Mouse (Mus musculus): Measurements from ENCODE around the gene Tenm2.

The Tenm2 gene

DNA sequence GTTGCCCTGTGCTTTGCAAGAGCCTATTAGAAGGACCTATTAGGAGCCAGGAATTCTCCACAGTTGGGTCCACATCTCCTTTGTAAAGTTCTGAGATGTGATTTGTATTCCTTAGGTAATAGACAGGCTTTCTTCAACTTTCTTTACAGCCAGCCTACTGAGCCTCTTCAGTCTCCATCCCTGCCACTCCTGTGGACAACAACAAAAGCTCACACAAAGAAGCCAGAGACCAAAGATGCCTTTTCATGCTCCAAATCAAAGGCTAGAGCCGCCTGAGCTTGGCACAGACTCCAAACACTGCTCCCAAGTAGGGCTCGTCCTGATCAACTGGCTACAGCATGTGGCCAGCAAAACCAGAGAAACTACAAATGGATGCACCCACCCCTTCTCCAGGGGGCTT, 333.5 kb downstream of the Tenm2 start:
- DNase-seq (ENCODE audit: low spot score in 2 of 2): no peak

DNA sequence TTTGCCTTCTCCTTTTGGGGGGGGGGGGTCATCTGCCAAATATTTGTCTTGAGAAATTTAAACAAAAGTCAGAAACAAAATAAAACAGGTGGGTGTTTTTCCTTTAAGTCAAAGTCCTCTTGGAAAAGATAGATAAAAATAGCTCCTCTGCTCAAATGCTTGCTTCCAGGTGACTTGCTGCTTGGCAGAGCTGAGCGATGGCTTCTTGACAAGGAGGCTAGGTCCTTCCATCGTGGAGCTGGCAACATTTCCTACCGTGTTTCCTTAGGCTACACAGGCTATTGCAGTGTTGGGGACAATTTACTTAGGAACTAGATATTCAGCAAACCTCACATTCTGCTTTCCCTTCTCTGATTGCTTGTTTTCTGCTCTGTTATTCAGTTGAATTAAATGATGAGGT, 342.7 kb downstream of the Tenm2 start:
- no peak for DNase-seq (ENCODE audit: low spot score in 2 of 2)

DNA sequence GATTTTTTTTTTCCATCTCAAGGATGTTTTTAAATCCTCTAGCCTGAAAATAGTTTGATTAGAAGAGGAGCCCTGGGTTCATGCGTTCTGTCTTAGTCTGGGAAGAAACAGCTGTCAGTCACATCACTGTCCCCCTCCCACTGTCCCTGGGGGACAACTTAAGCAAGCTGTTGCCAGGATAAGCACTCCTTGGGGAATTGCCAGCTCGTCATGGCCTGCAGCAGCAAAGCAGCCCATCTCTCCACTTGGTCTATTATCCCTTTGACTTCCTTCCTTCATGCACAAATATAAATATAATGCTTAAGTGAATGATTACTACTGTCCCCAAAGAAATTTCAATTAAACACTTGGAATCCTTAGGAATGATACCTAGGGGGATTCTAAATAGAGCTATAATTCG, 344.7 kb downstream of the Tenm2 start:
- no peak for DNase-seq (ENCODE audit: low spot score in 2 of 2)

DNA sequence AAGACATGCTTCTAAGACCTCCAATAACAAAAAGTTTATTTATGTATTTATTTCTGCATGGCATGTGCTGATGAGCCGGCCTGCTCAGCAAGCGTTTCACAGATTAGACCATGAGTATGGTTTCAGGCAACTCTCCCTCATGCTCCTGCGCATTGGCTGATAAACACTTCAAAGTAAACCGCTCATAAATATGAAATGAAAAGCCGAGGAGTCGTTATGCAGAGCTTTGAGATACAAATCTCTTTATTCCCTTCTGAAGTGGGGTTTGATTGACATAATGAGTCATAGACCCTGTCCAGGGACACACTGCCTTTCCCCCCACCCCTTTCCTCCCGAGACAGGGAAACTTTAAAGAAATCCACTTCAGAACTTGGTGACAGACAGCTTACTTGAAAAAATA, 348.3 kb downstream of the Tenm2 start:
- no peak for DNase-seq (ENCODE audit: low spot score in 2 of 2)

DNA sequence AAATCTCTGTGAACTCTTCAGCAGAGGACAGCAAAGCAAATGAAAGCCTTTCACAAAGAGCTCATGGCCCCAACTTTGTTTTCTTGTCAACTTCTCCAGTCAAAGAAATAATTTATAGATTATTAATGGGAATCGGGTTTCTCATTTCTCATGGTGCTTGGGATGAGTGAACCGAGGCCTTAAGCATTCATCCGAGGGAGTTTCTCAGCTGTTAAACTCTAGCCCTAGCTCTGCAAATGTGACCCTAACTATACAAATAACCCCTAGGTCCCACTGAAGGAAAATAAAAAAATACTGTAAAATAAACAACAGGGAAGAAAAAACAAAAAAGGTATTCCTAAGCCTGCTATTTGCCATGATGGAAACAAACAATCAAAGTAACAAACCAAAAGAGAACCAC, 349.6 kb downstream of the Tenm2 start:
- no peak for DNase-seq (ENCODE audit: low spot score in 2 of 2)

DNA sequence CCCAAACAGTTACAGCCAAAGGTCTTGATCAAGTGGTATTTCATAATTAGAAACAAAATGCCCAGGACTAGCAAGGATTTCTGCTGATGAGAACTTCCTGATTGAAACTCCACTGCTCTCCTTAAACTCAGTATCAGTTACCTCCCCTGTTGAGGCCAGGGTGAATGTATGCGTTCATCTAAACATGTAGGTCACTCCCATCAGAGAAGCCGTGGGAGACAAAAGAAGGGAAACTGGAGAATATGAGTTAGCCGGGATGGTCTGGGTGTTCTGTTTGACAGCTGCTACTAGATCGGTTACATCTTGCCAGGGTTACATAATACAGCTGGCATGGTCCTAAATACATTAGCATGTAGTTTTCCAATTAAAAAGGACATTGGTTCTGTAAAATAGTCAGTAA, 362.8 kb downstream of the Tenm2 start:
- no peak for DNase-seq (ENCODE audit: low spot score in 2 of 2)

DNA sequence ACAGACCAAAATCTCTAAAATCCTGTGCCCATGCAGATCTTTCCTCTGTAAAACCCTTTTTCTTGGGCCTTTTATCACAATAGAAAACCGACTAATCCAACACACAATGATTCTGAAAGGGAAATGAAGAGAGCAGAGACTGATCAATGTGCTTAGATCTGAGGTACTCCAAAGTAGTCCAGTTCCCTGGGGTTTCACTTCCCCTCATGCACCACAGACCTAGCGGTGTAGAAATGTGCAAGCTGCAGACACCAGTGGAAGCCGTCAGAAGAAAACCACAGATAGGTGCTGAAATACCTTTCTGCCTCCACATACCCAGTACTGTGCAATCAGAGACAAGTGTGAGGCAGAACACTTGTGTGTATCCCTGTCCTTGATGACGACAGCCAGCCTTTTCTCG, 365.2 kb downstream of the Tenm2 start:
- no peak for DNase-seq (ENCODE audit: low spot score in 2 of 2)

DNA sequence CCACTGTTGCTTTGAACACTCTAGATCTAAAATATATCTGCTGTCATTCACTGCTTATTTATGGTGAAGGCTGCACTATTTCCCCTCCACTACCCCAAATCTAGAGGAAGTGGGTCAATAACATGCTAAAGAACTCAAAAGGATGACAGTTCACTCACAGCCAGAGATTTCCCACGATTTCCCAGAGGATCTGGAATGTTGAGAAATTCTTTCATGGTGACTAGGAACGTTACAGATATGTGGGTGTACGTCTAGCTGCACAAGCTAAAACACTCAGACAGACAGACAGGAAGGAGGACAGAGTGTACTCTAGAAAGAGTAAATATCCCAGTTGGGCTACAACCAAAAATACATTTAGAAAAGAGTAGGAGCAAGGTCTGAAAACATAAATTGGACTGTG, 384.1 kb downstream of the Tenm2 start:
- DNase-seq (ENCODE audit: low spot score in 2 of 2): no peak

DNA sequence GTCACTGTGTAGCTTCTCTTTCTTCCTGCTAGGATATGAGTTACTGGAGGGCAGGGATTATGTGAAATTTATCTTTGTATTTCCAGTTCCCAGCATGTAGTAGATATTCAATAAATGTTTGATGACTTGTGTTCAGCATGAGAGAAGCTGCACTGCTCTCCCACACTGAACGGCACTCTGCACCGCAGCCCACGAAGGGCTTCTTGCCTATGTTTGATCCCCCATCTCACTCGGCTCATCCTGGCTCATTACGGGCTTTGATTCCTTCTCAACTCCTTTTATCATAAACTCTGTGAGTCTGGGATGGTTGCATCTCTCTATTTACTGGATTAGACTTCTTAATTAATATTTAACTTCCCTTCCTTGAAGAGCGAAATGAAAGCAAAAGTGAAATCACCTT, 388.3 kb downstream of the Tenm2 start:
- DNase-seq (ENCODE audit: low spot score in 2 of 2): no peak

DNA sequence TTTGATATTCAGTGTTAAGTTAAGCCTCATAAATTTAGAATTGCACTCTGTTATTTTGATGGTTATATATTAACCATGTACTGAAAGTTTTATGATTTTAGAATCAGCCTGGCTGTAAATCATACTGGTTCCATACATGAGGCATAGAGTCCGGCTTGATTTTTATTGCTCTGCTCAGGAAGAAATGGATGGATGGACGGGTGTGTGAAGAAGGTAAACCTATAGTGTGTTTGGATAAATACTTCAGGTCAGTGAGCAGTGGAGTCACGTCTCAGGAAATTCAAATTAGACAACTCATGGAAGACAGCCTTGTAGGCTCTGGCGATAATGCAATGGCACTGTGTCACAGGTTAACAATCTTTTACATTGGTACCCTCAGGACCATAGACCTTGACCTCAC, 402.9 kb downstream of the Tenm2 start:
- DNase-seq (ENCODE audit: low spot score in 2 of 2): no peak

DNA sequence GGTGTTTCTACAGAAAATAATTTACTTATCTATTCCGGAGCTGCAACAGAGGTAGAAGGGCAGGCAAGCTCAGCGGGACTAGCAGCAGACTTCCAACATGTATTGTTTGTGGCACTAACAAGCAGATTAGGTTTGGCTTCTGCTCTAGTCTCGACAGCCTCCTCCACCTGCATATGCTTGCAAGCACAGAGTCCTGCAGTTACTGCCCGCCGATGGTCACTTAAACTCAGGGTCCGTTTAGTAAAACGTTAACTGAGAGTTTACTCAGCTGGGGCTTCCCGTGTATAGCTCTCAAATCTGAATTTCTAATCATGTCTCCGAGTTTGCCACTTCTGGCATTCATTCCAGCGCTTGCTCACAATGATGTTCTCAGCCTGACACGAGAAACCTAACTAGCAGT, 404.3 kb downstream of the Tenm2 start:
- no peak for DNase-seq (ENCODE audit: low spot score in 2 of 2)

DNA sequence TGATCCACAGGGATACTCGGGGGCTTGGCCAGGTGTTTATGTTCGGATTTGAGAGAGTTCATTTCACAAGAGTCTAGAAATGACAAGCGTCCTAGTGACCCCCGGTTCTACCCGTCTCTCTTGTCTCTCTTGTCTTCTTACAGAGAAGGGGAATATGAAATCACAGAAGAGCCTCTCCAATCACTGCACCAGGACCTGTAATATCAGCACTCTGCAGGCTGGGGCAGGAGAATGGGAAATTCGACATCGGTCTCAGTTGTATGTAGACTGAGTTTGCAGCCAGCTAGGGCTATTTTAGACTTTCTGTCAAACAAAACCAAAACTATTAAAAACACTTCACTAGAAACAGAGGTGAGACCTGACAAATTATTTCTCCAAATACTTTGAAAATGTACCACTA, 411.1 kb downstream of the Tenm2 start:
- DNase-seq (ENCODE audit: low spot score in 2 of 2): no peak

DNA sequence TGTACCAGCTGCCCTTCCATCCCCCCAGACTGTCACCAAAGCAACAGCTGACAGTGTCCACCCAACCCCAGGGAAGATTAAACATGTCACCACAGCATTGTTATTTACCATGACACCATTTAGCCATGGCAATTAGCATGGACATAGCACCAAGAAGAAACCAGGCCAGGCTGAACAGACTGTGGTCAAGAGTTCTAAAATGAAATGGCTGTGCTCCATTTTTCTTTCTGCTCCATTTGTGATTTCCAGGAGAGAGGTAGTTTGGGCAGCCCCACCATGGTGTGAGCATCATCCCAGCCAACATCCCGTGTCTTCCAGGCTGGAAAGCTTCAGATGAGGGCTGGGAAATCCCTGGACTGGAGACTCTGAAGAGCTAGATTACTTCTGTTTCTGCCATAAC, 431.1 kb downstream of the Tenm2 start:
- DNase-seq (ENCODE audit: low spot score in 2 of 2): no peak

DNA sequence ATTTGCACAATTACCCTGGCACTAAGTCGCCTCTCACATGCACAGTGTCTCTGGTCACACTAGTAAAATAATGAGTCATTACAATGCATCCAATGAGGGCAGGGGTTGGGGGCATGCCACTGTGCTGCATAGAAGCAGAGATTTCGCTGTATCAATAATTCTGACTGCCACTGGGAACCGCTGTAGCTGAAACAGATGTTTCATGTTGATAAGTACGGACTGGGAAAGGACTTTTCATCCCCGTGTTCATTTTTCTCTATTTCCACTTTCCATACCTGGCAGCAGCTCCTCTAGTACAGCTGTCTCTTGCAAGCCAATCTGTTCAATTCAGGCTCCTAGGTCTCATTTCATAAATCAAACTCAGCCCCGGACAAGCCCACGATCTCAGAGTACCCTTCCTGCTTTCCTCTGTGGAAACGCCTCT, 433.5 kb downstream of the Tenm2 start:
- no peak for DNase-seq (ENCODE audit: low spot score in 2 of 2)

DNA sequence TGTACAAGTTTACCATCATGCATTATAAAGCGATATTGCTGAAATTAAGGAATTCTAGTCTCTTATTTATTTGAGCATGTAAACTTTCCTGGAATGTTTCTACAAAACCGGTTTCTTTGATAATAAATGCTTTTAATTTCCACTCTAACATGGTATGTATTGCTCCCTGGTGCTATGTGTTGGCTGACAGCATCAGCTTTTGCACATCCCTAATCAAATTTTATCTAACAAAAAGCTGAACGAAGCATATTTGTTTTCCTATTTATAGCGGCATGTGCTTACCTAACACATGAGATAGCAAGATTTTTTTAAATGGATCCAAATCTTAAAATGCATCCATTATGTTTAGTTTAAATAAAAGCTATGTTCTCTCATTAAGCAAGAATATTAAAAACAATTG, 434.1 kb downstream of the Tenm2 start:
- no peak for DNase-seq (ENCODE audit: low spot score in 2 of 2)

DNA sequence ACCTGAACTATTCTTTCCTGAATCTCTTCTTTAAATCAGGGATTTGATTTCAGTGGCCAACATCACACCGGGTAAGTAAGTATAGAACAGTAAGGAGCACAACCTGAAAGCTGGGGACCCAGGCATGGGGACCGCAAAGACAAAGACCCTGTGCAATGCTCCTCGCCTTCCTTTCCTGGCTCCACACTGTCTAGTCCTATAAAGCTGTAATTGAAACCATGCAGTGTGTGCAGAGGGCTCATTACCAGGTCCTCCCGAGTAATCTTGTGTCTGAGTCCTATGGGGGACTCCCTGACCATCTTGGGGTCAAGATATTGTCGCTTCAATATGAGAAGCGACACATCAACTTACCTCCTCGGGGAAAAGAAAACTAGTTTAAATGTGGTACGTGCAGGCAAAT, 436.4 kb downstream of the Tenm2 start:
- no peak for DNase-seq (ENCODE audit: low spot score in 2 of 2)

DNA sequence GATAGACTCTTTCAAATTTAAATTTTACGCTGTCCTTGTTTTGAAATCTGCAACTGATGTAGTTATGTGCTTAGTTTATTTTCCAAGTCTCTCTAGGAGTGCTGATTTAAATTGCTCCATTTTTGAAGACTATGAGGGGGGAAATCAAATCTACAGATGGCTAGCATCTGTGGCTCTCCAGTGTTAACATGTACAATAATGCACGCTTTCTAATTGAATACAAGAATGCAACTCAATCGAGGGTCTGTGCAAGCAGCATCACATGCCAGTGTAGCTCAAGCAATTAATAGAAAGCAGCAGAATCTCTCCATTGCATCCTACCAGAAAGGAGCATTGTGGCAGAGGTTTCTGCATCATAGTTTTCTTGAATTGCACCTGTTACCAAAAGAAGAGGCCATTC, 477.8 kb downstream of the Tenm2 start:
- DNase-seq (ENCODE audit: low spot score in 2 of 2): no peak

DNA sequence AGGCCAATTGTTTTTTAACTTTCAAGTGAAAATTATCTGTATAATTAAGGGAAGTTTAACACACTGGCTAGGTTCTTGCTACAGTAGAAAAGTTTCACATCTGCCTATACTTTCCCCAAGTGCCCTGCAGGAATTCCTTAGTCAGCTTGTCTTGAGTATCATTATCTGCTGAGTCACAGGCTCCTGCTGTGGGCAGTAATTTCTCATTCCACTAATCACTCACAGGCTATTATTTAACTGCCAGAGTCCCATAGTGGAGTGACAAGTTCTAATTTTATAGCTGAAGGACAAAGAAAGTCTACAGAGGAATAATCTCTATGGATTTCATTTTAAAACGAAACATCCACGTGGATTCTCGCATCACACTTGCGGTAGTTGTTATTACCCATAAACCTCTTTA, 489.5 kb downstream of the Tenm2 start:
- no peak for DNase-seq (ENCODE audit: low spot score in 2 of 2)

DNA sequence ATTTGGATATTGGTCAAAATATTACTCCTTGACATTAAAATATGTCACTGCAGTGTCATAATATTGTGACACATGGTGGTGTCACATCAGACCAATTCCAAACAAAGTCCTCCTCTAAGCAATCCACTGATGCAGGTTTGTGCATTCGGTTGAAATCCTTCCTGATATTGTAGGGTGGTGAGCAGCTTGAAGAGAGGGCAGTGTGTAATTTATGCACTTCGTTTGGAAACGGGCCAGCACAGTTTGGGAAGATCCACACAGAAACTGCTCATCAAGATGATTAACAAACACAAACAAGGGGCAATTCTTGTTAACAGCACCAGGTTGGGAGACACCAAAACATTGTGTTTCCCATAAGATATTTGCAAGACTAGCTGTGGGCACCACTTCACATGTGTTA, 508.0 kb downstream of the Tenm2 start:
- no peak for DNase-seq (ENCODE audit: low spot score in 2 of 2)

DNA sequence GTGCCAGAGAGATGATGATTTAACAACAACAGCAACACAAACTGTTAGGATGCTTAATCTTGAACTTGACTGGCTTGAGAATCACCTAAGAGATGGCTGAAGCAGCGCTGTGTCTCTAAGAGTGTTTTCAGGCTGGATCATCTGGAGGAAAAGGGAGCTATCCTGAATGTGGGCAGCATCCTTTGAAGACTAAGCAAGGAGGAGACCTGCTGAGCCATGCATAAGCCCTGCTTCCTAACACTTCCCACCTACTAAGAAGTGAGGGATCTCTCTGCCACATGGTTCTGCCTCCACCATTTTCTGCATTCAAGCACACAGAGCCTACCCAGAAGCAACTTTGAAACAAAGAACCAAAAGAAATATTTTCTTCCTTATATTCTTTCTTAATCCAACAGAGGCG, 532.9 kb downstream of the Tenm2 start:
- DNase-seq (ENCODE audit: low spot score in 2 of 2): no peak

DNA sequence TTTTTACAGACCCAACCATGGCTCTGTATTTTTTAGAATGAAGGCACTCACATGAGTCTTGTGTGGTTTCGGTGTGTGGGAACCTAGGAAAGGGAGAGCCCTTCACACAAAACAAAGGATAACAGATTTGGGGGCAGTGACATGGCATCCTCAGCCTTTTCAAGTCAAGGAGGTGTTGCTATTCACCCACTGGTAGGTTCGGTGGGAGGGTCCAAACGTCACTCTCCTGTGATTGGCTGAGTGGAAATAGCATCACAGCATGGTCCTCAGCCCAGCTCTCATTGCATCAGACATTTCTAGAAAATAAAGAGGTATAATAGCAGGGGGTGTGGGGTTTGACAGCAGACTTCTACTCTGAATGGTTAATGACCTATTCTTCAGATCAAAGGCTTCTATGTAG, 534.8 kb downstream of the Tenm2 start:
- DNase-seq (ENCODE audit: low spot score in 2 of 2): no peak

DNA sequence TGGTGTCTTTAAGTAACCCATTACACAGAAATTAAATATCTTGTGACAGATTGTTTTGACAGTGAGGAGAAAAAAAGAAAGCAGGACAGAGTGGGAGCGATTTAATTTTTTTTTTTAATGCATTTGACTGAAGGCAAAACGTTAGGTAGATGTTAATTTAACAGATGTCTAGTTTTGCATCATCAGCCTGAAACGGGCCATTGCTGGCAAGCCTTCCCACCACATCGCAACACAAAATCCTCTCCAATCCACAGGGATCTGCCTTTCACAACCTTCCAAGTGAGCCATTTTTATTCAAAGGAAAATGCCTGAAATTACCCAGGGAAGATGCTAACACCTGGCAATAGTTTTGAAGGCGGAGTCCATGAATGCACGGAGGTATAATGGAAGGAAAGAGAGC, 535.6 kb downstream of the Tenm2 start:
- no peak for DNase-seq (ENCODE audit: low spot score in 2 of 2)

DNA sequence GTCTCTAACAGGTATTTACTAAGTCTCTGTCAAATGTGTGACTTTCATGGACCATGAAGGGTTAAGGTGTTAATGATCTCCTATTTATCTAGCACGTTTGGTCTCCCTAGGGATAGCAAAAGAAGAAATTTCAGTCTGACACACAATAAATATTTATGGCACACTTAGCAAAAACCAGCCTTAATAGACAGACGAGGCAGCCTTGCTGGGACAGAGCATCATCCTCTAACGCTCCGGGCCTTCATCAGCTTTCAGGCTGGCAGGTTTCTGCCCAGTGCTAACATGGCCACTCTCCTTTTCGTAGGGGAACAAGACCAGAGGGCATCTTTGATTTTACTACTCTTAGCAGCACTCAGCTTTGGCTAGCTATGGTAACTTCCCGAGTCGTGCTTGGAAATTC, 537.5 kb downstream of the Tenm2 start:
- DNase-seq (ENCODE audit: low spot score in 2 of 2): no peak

DNA sequence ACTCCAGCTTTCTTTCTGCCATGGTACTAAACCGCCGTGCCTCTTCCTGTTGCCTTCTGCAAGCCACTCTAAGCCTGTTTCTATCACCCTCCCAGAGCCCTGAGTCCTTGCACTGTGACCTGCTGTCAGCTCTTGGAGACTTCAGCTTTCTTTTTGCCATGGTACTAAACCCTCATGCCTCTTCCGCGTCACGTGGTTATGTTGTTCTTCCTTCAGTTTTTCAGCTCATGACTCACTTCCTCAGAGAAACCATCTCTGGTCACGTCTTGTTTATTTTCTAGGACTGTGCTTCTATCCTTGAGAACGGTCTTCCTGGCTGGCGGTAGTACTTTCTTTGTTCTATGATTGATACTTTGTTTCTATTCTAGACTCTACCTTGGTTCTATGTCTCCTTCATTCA, 537.9 kb downstream of the Tenm2 start:
- DNase-seq (ENCODE audit: low spot score in 2 of 2): no peak

DNA sequence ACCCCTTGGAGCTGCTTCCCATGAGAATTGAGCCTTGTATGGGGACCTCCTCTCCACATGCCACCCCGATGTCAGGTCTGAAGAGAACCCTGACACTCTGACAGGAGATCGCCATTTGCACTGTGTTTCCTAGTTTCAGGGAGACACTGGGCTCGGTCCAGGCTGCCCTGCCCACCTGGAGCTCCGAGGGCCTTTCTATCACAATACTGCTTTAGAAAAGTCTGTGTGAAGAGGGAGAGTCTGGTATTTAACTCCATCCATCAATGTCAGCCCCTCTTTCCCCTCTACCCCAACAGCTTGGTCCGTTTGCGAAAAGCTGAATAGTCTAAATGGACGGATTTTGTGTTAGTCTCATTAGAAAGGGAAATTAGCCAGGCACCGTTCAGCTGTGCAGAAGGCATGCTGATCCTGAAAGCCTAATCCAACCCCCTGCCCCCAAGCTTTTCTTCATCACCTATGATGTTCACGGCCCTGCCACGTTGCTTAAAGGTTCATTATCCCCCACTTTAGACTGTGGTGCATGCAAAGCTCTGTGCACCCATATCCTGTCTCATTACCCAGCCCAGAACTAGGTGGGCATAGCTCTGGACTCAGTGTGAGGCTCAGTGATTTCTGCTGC, 538.6 kb downstream of the Tenm2 start:
- DNase-seq (ENCODE audit: low spot score in 2 of 2): no peak

Measured in urinary bladder, postnatal 36 days (tissue).